Mouse (Mus musculus): ENCODE measurements at regions not wholly inside any gene's neighbourhood (a gene's known extent, or its start where the extent isn't known, plus 50 kb on each side); places are given as distances from the start of the nearest gene placed in this dataset.

- Histone ChIP-seq H3K4me2 (ENCODE audit: low read depth) (no peak overlapping the region), H3K36me3 (replicated peaks; ENCODE audit: control insufficient read depth, insufficient read depth, low read depth) (no peaks in the 10 kb centered on the region), H3K27me3 (ENCODE audit: control insufficient read depth, insufficient read depth, low read length) (no peaks in the 10 kb centered on the region), H3K27ac (no peak overlapping the region), H3K4me3 (ENCODE audit: insufficient read depth in 1 of 2, low read depth in 2 of 2, low read length in 2 of 2) (no peak overlapping the region), H3K9me3 (ENCODE audit: control insufficient read depth, low read length) (no peaks in the 10 kb centered on the region), H3K4me1 (replicated peaks; ENCODE audit: control insufficient read depth in 2 of 2, insufficient read depth in 2 of 2, low read length in 1 of 2) (no peaks in the 10 kb centered on the region), H3K9ac (replicated peaks) (no peak overlapping the region)
- WGBS (ENCODE audit: insufficient replicate concordance) = 40% methylated on average over 1 of the region's 1 CpGs
- TF ChIP-seq CTCF (IDR thresholded peaks at IDR 0.05; ENCODE audit: low read depth) (no peak), EP300 (IDR thresholded peaks at IDR 0.05; ENCODE audit: low read depth) (no peak)
- no peak for ATAC-seq (ENCODE audit: insufficient read depth)
- no peak for DNase-seq (ENCODE audit: low read depth in 3 of 3, low spot score in 3 of 3)
Measured at GRCm38 (mm10) chr13:37248741-37249140, 96.3 kb upstream of the Ly86 start.

DNA sequence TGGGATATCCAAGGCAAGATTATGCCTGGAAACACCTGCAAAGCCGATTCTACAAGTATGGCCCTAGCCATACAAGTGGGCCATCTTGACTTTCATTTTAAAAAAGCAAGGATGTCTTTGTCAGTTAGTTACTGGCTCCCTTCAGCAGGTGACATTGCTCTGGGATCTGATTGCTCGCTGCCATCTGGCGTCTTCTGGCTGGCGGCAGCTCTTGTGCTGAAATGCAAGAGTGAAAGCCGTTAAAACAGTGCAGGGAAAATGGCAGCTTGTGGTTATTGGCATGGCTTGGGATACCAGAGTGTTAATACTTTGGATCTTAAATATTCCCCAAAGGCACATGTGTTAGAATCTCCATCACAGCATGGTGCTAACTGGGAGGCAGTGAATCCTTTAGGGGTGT lies 105.0 kb upstream of the Ly86 start:
- no peaks in the 10 kb centered on the region for H3K9me3 ChIP-seq (ENCODE audit: control insufficient read depth, low read length)
- no peak overlapping the region for H3K27ac ChIP-seq
- no peak for TF ChIP-seq EP300 (IDR thresholded peaks at IDR 0.05; ENCODE audit: low read depth)
- TF ChIP-seq CTCF (IDR thresholded peaks at IDR 0.05; ENCODE audit: low read depth) = no peak
- no peak overlapping the region for H3K9ac ChIP-seq (replicated peaks)
- no peaks in the 10 kb centered on the region for H3K4me1 ChIP-seq (replicated peaks; ENCODE audit: control insufficient read depth in 2 of 2, insufficient read depth in 2 of 2, low read length in 1 of 2)
- no peak overlapping the region for H3K4me3 ChIP-seq (ENCODE audit: insufficient read depth in 1 of 2, low read depth in 2 of 2, low read length in 2 of 2)
- DNase-seq (ENCODE audit: low read depth in 3 of 3, low spot score in 3 of 3) (no peak), ATAC-seq (ENCODE audit: insufficient read depth) (no peak)
- no peaks in the 10 kb centered on the region for H3K27me3 ChIP-seq (ENCODE audit: control insufficient read depth, insufficient read depth, low read length)
- no peak overlapping the region for H3K4me2 ChIP-seq (ENCODE audit: low read depth)
- H3K36me3 ChIP-seq (replicated peaks; ENCODE audit: control insufficient read depth, insufficient read depth, low read depth) = no peaks in the 10 kb centered on the region
- 73% methylated on average over 5 of the region's 5 CpGs for WGBS (ENCODE audit: insufficient replicate concordance)

- WGBS (ENCODE audit: insufficient replicate concordance) = 87% methylated on average over 3 of the region's 3 CpGs
Measured at GRCm38 (mm10) chr13:37237285-37237684, 107.7 kb upstream of the Ly86 start.

DNA sequence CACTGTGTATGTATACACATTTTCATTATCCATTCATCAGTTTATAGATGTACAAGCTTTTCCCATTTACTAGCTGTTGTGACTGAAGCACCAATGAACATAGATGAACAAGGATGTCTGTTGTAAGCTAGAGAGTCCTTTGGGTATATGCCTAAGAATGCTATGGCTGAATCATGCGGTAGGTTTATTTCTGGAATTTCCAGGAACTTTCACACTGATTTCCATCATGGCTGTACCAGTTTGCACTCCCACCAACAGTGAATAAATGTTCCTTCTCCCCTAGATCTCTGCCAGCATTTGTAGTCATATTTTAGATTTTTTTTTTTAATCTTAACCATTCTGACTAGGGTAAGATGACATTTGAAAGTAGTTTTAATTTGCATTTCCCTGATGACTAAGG lies 119.2 kb upstream of the Ly86 start:
- Histone ChIP-seq H3K9ac (replicated peaks) (no peak overlapping the region), H3K36me3 (replicated peaks; ENCODE audit: control insufficient read depth, insufficient read depth, low read depth) (no peaks in the 10 kb centered on the region), H3K4me3 (ENCODE audit: insufficient read depth in 1 of 2, low read depth in 2 of 2, low read length in 2 of 2) (no peak overlapping the region), H3K4me1 (replicated peaks; ENCODE audit: control insufficient read depth in 2 of 2, insufficient read depth in 2 of 2, low read length in 1 of 2) (no peaks in the 10 kb centered on the region), H3K27ac (no peak overlapping the region), H3K4me2 (ENCODE audit: low read depth) (no peak overlapping the region), H3K9me3 (ENCODE audit: control insufficient read depth, low read length) (no peaks in the 10 kb centered on the region), H3K27me3 (ENCODE audit: control insufficient read depth, insufficient read depth, low read length) (no peaks in the 10 kb centered on the region)
- DNase-seq (ENCODE audit: low read depth in 3 of 3, low spot score in 3 of 3) (no peak), ATAC-seq (ENCODE audit: insufficient read depth) (no peak)
- WGBS (ENCODE audit: insufficient replicate concordance) = 73% methylated on average over 1 of the region's 1 CpGs
- TF ChIP-seq CTCF (IDR thresholded peaks at IDR 0.05; ENCODE audit: low read depth) = no peak
- no peak for TF ChIP-seq EP300 (IDR thresholded peaks at IDR 0.05; ENCODE audit: low read depth)

More at GRCm38 (mm10) chr13:37237285-37237684, 107.7 kb upstream of the Ly86 start:
- H3K4me3 ChIP-seq (ENCODE audit: insufficient read depth in 1 of 2, low read depth in 2 of 2, low read length in 2 of 2) = no peak overlapping the region
- no peak overlapping the region for H3K4me2 ChIP-seq (ENCODE audit: low read depth)
- DNase-seq (ENCODE audit: low read depth in 3 of 3, low spot score in 3 of 3) = no peak
- TF ChIP-seq CTCF (IDR thresholded peaks at IDR 0.05; ENCODE audit: low read depth) (no peak), EP300 (IDR thresholded peaks at IDR 0.05; ENCODE audit: low read depth) (no peak)
- no peak for ATAC-seq (ENCODE audit: insufficient read depth)
- H3K9me3 ChIP-seq (ENCODE audit: control insufficient read depth, low read length) = no peaks in the 10 kb centered on the region
- H3K27ac ChIP-seq = no peak overlapping the region
- no peaks in the 10 kb centered on the region for H3K36me3 ChIP-seq (replicated peaks; ENCODE audit: control insufficient read depth, insufficient read depth, low read depth)
- H3K9ac ChIP-seq (replicated peaks) = no peak overlapping the region
- no peaks in the 10 kb centered on the region for H3K4me1 ChIP-seq (replicated peaks; ENCODE audit: control insufficient read depth in 2 of 2, insufficient read depth in 2 of 2, low read length in 1 of 2)
- H3K27me3 ChIP-seq (ENCODE audit: control insufficient read depth, insufficient read depth, low read length) = no peaks in the 10 kb centered on the region

DNA sequence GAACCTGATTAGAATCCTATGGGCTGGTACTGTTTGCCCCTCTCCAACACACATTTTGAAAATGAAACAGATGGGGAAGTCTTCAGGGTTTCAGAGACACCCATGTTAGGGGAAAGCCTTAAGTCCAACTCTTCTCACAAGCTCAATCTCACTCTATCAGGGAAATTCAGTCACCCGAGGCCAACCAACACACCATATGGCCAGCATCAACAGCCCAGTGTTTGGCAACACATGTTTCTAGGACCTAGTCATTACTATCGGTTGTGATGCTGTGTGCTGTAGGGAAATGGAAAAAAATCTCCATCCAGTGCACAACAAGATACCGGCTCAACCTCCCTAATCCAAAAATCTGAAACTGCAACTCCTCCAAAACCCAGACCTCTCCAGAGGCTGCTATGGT lies 124.6 kb upstream of the Ly86 start:
- 48% methylated on average over 3 of the region's 3 CpGs for WGBS (ENCODE audit: insufficient replicate concordance)
- ATAC-seq (ENCODE audit: insufficient read depth) (no peak), DNase-seq (ENCODE audit: low read depth in 3 of 3, low spot score in 3 of 3) (no peak)
- no peaks in the 10 kb centered on the region for H3K36me3 ChIP-seq (replicated peaks; ENCODE audit: control insufficient read depth, insufficient read depth, low read depth)
- no peak for TF ChIP-seq CTCF (IDR thresholded peaks at IDR 0.05; ENCODE audit: low read depth)
- TF ChIP-seq EP300 (IDR thresholded peaks at IDR 0.05; ENCODE audit: low read depth) = no peak
- H3K9me3 ChIP-seq (ENCODE audit: control insufficient read depth, low read length) = no peaks in the 10 kb centered on the region
- H3K27me3 ChIP-seq (ENCODE audit: control insufficient read depth, insufficient read depth, low read length) = no peaks in the 10 kb centered on the region
- H3K4me2 ChIP-seq (ENCODE audit: low read depth) = no peak overlapping the region
- no peak overlapping the region for H3K4me3 ChIP-seq (ENCODE audit: insufficient read depth in 1 of 2, low read depth in 2 of 2, low read length in 2 of 2)
- H3K4me1 ChIP-seq (replicated peaks; ENCODE audit: control insufficient read depth in 2 of 2, insufficient read depth in 2 of 2, low read length in 1 of 2) = no peaks in the 10 kb centered on the region
- H3K27ac ChIP-seq = no peak overlapping the region
- H3K9ac ChIP-seq (replicated peaks) = no peak overlapping the region

Measured in liver, embryonic 14.5 days (tissue).